Mouse (Mus musculus) heart, embryonic 11.5 days (tissue): Measurements from ENCODE around the gene Gm960. TPM values are rescaled to one million over a fixed set of nuclear protein-coding genes. Genes with fewer than 3 reads are reported as not detected.

Experiments
- ATAC-seq: fragments of 200-750 bp; cut with Nextera tagmentation; replicated peaks from 2 replicates; pipeline ENCODE4 v1.8.0; 2017; ENCODE audit warnings: moderate library complexity; ENCODE audit not compliant: insufficient number of reproducible peaks, low FRiP score, low TSS enrichment
- H3K27ac ChIP-seq: fragments of 300-500 bp; sonication (generic); 2 replicates; pipeline ENCODE4 v1.5.1; 2014; ENCODE audit warnings: mild to moderate bottlenecking, low read depth, low read length
- H3K27me3 ChIP-seq: fragments of 300-500 bp; sonication (generic); 2 replicates; pipeline ENCODE4 v1.6.1; 2014; ENCODE audit warnings: mild to moderate bottlenecking, low read length, mixed read lengths; ENCODE audit not compliant: control insufficient read depth, insufficient read depth
- H3K36me3 ChIP-seq: fragments of 300-500 bp; sonication (generic); 2 replicates; pipeline ENCODE4 v1.6.1; 2014; ENCODE audit warnings: mild to moderate bottlenecking, low read length, moderate library complexity, mixed read lengths; ENCODE audit not compliant: control insufficient read depth, insufficient read depth
- H3K4me1 ChIP-seq: fragments of 300-500 bp; sonication (generic); 2 replicates; pipeline ENCODE4 v1.6.1; 2014; ENCODE audit warnings: low read length; ENCODE audit not compliant: control insufficient read depth, insufficient read depth
- H3K4me2 ChIP-seq: fragments of 300-500 bp; sonication (generic); 2 replicates; pipeline ENCODE4 v1.6.1; 2014; ENCODE audit warnings: mild to moderate bottlenecking, moderate library complexity
- H3K4me3 ChIP-seq: fragments of 300-500 bp; sonication (generic); 2 replicates; pipeline ENCODE4 v1.5.1; 2014; ENCODE audit warnings: low read depth, low read length
- H3K9ac ChIP-seq: fragments of 300-500 bp; sonication (generic); 2 replicates; pipeline ENCODE4 v1.6.1; 2014; ENCODE audit warnings: mild to moderate bottlenecking, low read depth, low read length, moderate library complexity
- H3K9me3 ChIP-seq: fragments of 300-500 bp; sonication (generic); replicated peaks from 2 replicates; pipeline ENCODE4 v1.6.1; 2016; ENCODE audit warnings: low read length; ENCODE audit not compliant: control insufficient read depth
- WGBS: fragments of 180-500 bp; shearing (Covaris S2); extraction: QIAGEN DNeasy Blood & Tissue Kit; methylation state at CpG from one replicate; pipeline ENCODE4 v1.1.7; 2014; ENCODE audit not compliant: insufficient replicate concordance; 5-methylcytosine and 5-hydroxymethylcytosine counted together
- polyA plus RNA-seq: library from polyadenylated mRNA; unstranded; fragments of >200 nt; fragmentation: Nextera tagmentation; extraction: Ambion mirVana; gene quantifications from 2 replicates; pipeline ENCODE4 v1.2.1, GENCODE M21; 2014

Gm960 gene
- polyA plus RNA-seq, 1 experiment from 2014 or later = 1.2 TPM

GRCm38 (mm10) chr19:4717281-4717680, 18.8 kb upstream of the Gm960 start:
- WGBS = 80% methylated on average over 2 of the region's 2 CpGs
- Histone ChIP-seq H3K4me3 (no peak overlapping the region), H3K4me2 (no peak overlapping the region)

GRCm38 (mm10) chr19:4716756-4717155, 18.3 kb upstream of the Gm960 start:
- 87% methylated on average over 14 of the region's 14 CpGs for WGBS
- H3K27me3 ChIP-seq = peaks cover 71% of the 10 kb centered on the region
- no peaks in the 10 kb centered on the region for H3K9me3 ChIP-seq
- no peak overlapping the region for H3K27ac ChIP-seq
- H3K4me2 ChIP-seq = no peak overlapping the region
- H3K4me1 ChIP-seq = peaks cover 3% of the 10 kb centered on the region; the same call in 1 of the 2 replicates
- H3K4me3 ChIP-seq = no peak overlapping the region
- no peaks in the 10 kb centered on the region for H3K36me3 ChIP-seq
- no peak overlapping the region for H3K9ac ChIP-seq
- no peak for ATAC-seq

More at GRCm38 (mm10) chr19:4717281-4717680, 18.8 kb upstream of the Gm960 start:
- no peaks in the 10 kb centered on the region for H3K36me3 ChIP-seq
- no peak overlapping the region for H3K27ac ChIP-seq
- ATAC-seq = no peak
- peaks cover 3% of the 10 kb centered on the region; the same call in 1 of the 2 replicates for H3K4me1 ChIP-seq
- no peaks in the 10 kb centered on the region for H3K9me3 ChIP-seq
- peaks cover 68% of the 10 kb centered on the region for H3K27me3 ChIP-seq
- H3K9ac ChIP-seq = no peak overlapping the region

GRCm38 (mm10) chr19:4713886-4714285, 15.4 kb upstream of the Gm960 start:
- ATAC-seq = no peak
- H3K27me3 ChIP-seq = peaks cover 70% of the 10 kb centered on the region
- no peak overlapping the region for H3K4me2 ChIP-seq
- H3K4me1 ChIP-seq = peaks cover 3% of the 10 kb centered on the region; the same call in 1 of the 2 replicates
- no peak overlapping the region for H3K27ac ChIP-seq
- no peak overlapping the region for H3K4me3 ChIP-seq
- 54% methylated on average over 3 of the region's 3 CpGs for WGBS
- H3K36me3 ChIP-seq = no peaks in the 10 kb centered on the region
- H3K9me3 ChIP-seq = no peaks in the 10 kb centered on the region
- H3K9ac ChIP-seq = no peak overlapping the region

GRCm38 (mm10) chr19:4712781-4713526, 14.5 kb upstream of the Gm960 start:
- 32% methylated on average over 13 of the region's 13 CpGs for WGBS
- Histone ChIP-seq H3K9me3 (no peaks in the 10 kb centered on the region), H3K4me3 (peak overlapping the region; percentile 63), H3K4me1 (peaks cover 3% of the 10 kb centered on the region; the same call in 1 of the 2 replicates), H3K27me3 (peaks cover 69% of the 10 kb centered on the region), H3K27ac (no peak overlapping the region), H3K4me2 (peak overlapping the region; percentile 98), H3K9ac (0 out of 2 replicates have a peak overlapping the region, but pooled peaks have one; percentile 56), H3K36me3 (no peaks in the 10 kb centered on the region)
- no peak for ATAC-seq

GRCm38 (mm10) chr19:4712156-4712780, 13.8 kb upstream of the Gm960 start:
- H3K36me3 ChIP-seq = no peaks in the 10 kb centered on the region
- peak overlapping the region; percentile 63 for H3K4me3 ChIP-seq
- WGBS = under 1% methylated on average over 60 of the region's 60 CpGs
- peaks cover 3% of the 10 kb centered on the region; the same call in 1 of the 2 replicates for H3K4me1 ChIP-seq
- H3K9ac ChIP-seq = 0 out of 2 replicates have a peak overlapping the region, but pooled peaks have one; percentile 56
- peak overlapping the region; percentile 98 for H3K4me2 ChIP-seq
- peaks cover 66% of the 10 kb centered on the region for H3K27me3 ChIP-seq
- H3K9me3 ChIP-seq = no peaks in the 10 kb centered on the region
- no peak for ATAC-seq
- H3K27ac ChIP-seq = no peak overlapping the region

- no peaks in the 10 kb centered on the region for H3K36me3 ChIP-seq
- H3K27ac ChIP-seq = no peak overlapping the region
- ATAC-seq = no peak
- H3K4me3 ChIP-seq = peak overlapping the region; percentile 63
- H3K27me3 ChIP-seq = peaks cover 63% of the 10 kb centered on the region
- 0 out of 2 replicates have a peak overlapping the region, but pooled peaks have one; percentile 56 for H3K9ac ChIP-seq
- peaks cover 3% of the 10 kb centered on the region; the same call in 1 of the 2 replicates for H3K4me1 ChIP-seq
- H3K4me2 ChIP-seq = peak overlapping the region; percentile 98
- under 1% methylated on average over 61 of the region's 65 CpGs for WGBS
- H3K9me3 ChIP-seq = no peaks in the 10 kb centered on the region
Observed at GRCm38 (mm10) chr19:4711601-4712155, 13.2 kb upstream of the Gm960 start.

- H3K9ac ChIP-seq = 0 out of 2 replicates have a peak within 1 kb of the TSS, but pooled peaks have one; percentile 56
- peaks cover 63% of the 10 kb centered on the region for H3K27me3 ChIP-seq
Observed at GRCm38 (mm10) chr19:4711098-4711600, 12.7 kb upstream of the Gm960 start, which contains the start of gene Sptbn2. Gene Sptbn2 (plus strand): TSS chr19:4711167.

GRCm38 (mm10) chr19:4708765-4709164, 10.3 kb upstream of the Gm960 start:
- peaks cover 3% of the 10 kb centered on the region; the same call in 1 of the 2 replicates for H3K4me1 ChIP-seq
- H3K36me3 ChIP-seq = no peaks in the 10 kb centered on the region
- H3K4me2 ChIP-seq = no peak overlapping the region
- H3K4me3 ChIP-seq = no peak overlapping the region
- H3K9me3 ChIP-seq = no peaks in the 10 kb centered on the region
- H3K27ac ChIP-seq = no peak overlapping the region
- H3K9ac ChIP-seq = no peak overlapping the region
- no peak for ATAC-seq
- WGBS = 77% methylated on average over 10 of the region's 10 CpGs
- peaks cover 44% of the 10 kb centered on the region for H3K27me3 ChIP-seq

More at GRCm38 (mm10) chr19:4711098-4711600, 12.7 kb upstream of the Gm960 start, which contains the start of gene Sptbn2:
- Histone ChIP-seq H3K36me3 (no peaks in the 10 kb centered on the region), H3K27ac (no peak within 1 kb of the TSS), H3K4me3 (peak within 1 kb of the TSS; percentile 63), H3K4me2 (peak within 1 kb of the TSS; percentile 98), H3K9me3 (no peaks in the 10 kb centered on the region), H3K4me1 (peaks cover 3% of the 10 kb centered on the region; the same call in 1 of the 2 replicates)
- no peak for ATAC-seq
- 9% methylated on average over 13 of the region's 13 CpGs for WGBS
